Mouse (Mus musculus) adrenal gland (tissue): Measurements from ENCODE around the gene Coq10a.

ENCODE experiments used
- intact Hi-C: fragments of 180-260 bp; cut with DNase I; formaldehyde crosslinking; loops from one replicate; pipeline ENCODE4 v1.15.1; 2025

The Coq10a gene

GRCm38 (mm10) chr10:128389570-128389969 is 20.8 kb upstream of the Coq10a start:
- intact Hi-C loops: no loop called here

GRCm38 (mm10) chr10:128388941-128389340 is 20.1 kb upstream of the Coq10a start:
- intact Hi-C loops: no loop called here

- intact Hi-C loops: no loop called here
Measured at GRCm38 (mm10) chr10:128385902-128386301, 17.1 kb upstream of the Coq10a start.

- intact Hi-C loops: no loop called here
Measured at GRCm38 (mm10) chr10:128382482-128382881, 13.7 kb upstream of the Coq10a start.

- intact Hi-C loops: no loop called here
Measured at GRCm38 (mm10) chr10:128380565-128380964, 11.8 kb upstream of the Coq10a start.

- intact Hi-C loops: loop anchor here (5.0 kb wide), 2 partner anchors 33 to 63 kb away; partner anchors contain the start of genes Nabp2 and Rnf41
Measured at GRCm38 (mm10) chr10:128379260-128379659, 10.5 kb upstream of the Coq10a start.

GRCm38 (mm10) chr10:128378462-128378861 is 9.7 kb upstream of the Coq10a start:
- intact Hi-C loops: loop anchor here (5.0 kb wide), 2 partner anchors 34 to 64 kb away; partner anchors contain the start of genes Nabp2 and Rnf41

GRCm38 (mm10) chr10:128377940-128378448 is 9.2 kb upstream of the Coq10a start:
- intact Hi-C loops: loop anchor here (5.0 kb wide), 2 partner anchors 34 to 64 kb away; partner anchors contain the start of genes Nabp2 and Rnf41

- intact Hi-C loops: loop anchor here (5.0 kb wide), 2 partner anchors 35 to 65 kb away; partner anchors contain the start of genes Nabp2 and Rnf41
Measured at GRCm38 (mm10) chr10:128377222-128377939, 8.6 kb upstream of the Coq10a start.

- intact Hi-C loops: loop anchor here (5.0 kb wide), 2 partner anchors 36 to 66 kb away; partner anchors contain the start of genes Nabp2 and Rnf41
Measured at GRCm38 (mm10) chr10:128376455-128377211, 7.8 kb upstream of the Coq10a start, which contains the start of gene Ankrd52. Ankrd52 (plus strand) TSS chr10:128377115.

- intact Hi-C loops: loop anchor here (5.0 kb wide), 2 partner anchors 36 to 66 kb away; partner anchors contain the start of genes Nabp2 and Rnf41
Measured at GRCm38 (mm10) chr10:128376099-128376454, 7.3 kb upstream of the Coq10a start.

GRCm38 (mm10) chr10:128374393-128374792 is 5.6 kb upstream of the Coq10a start:
- intact Hi-C loops: loop anchor here (5.0 kb wide), 1 partner anchor 37 kb away; the partner anchor contains the start of gene Cs

- intact Hi-C loops: loop anchor here (5.0 kb wide), 1 partner anchor 36 kb away; the partner anchor contains the start of gene Cs
Measured at GRCm38 (mm10) chr10:128372989-128373748, 4.4 kb upstream of the Coq10a start.

- intact Hi-C loops: loop anchor here (5.0 kb wide), 1 partner anchor 35 kb away; the partner anchor contains the start of gene Cs
Measured at GRCm38 (mm10) chr10:128372142-128372541, 3.3 kb upstream of the Coq10a start.

- intact Hi-C loops: loop anchor here (5.0 kb wide), 1 partner anchor 33 kb away; the partner anchor contains the start of gene Cs
Measured at GRCm38 (mm10) chr10:128370601-128371000, 1.8 kb upstream of the Coq10a start.

GRCm38 (mm10) chr10:128370021-128370420 is 1.2 kb upstream of the Coq10a start:
- intact Hi-C loops: loop anchor here (5.0 kb wide), 1 partner anchor 33 kb away; the partner anchor contains the start of gene Cs

- intact Hi-C loops: no loop called here
Measured at GRCm38 (mm10) chr10:128369599-128369998, 802 bp upstream of the Coq10a start.

GRCm38 (mm10) chr10:128369218-128369543 is 384 bp upstream of the Coq10a start:
- intact Hi-C loops: no loop called here

GRCm38 (mm10) chr10:128367899-128368401 is 847 bp downstream of the Coq10a start:
- intact Hi-C loops: no loop called here

- intact Hi-C loops: no loop called here
Measured at GRCm38 (mm10) chr10:128362568-128362967, 6.2 kb downstream of the Coq10a start.
